Mouse (Mus musculus) granulocyte monocyte progenitor cell, adult 5-6 weeks (primary cell): Measurements from ENCODE around the gene Pald1. TPM values are rescaled to one million over a fixed set of nuclear protein-coding genes. Genes with fewer than 3 reads are reported as not detected.
A peak's percentile ranks its signal among the peaks of the same experiment; 100 is the strongest.

Source experiments
- ATAC-seq: replicated peaks from 2 replicates; pipeline ENCODE4 v1.8.0; 2016; ENCODE audit warnings: mild to moderate bottlenecking, moderate TSS enrichment, inconsistent platforms; ENCODE audit not compliant: poor library complexity, severe bottlenecking
- total RNA-seq, 2 experiments: library from RNA; stranded (forward) in 1 of 2; stranded (reverse) in 1 of 2; fragments of 200-712, 200-1000 nt in 1 of 2; fragments of >200 nt in 1 of 2; fragmentation: Nextera tagmentation in 1 of 2; gene quantifications; 2 replicates each; pipeline ENCODE4 v1.2.3; 2014 to 2017

Pald1 gene
- not detected in 2 replicates for total RNA-seq (2014; fragmentation: Nextera tagmentation)
- not detected in 2 replicates for total RNA-seq (2017)

- ATAC-seq: no peak; the same call in 1 of the 2 replicates
Observed at GRCm38 (mm10) chr10:61383021-61383714, at the start of gene Pald1. Pald1 (minus strand) TSS chr10:61383530.

- ATAC-seq: no peak
Observed at GRCm38 (mm10) chr10:61431375-61431774, 48.0 kb upstream of the Pald1 start.

- no peak for ATAC-seq
Observed at GRCm38 (mm10) chr10:61429043-61429442, 45.7 kb upstream of the Pald1 start.

- no peak for ATAC-seq
Observed at GRCm38 (mm10) chr10:61428416-61428815, 45.1 kb upstream of the Pald1 start.

GRCm38 (mm10) chr10:61427951-61428350, 44.6 kb upstream of the Pald1 start:
- ATAC-seq: no peak

- no peak for ATAC-seq
Observed at GRCm38 (mm10) chr10:61426251-61426757, 43.0 kb upstream of the Pald1 start.

- no peak for ATAC-seq
Observed at GRCm38 (mm10) chr10:61425047-61425446, 41.7 kb upstream of the Pald1 start.

GRCm38 (mm10) chr10:61424500-61424899, 41.2 kb upstream of the Pald1 start:
- ATAC-seq: no peak

- ATAC-seq: no peak
Observed at GRCm38 (mm10) chr10:61423289-61423688, 40.0 kb upstream of the Pald1 start.

- ATAC-seq: peak; percentile 65
Observed at GRCm38 (mm10) chr10:61422861-61423260, 39.5 kb upstream of the Pald1 start.

- ATAC-seq: no peak
Observed at GRCm38 (mm10) chr10:61420011-61420410, 36.7 kb upstream of the Pald1 start.

- ATAC-seq: no peak
Observed at GRCm38 (mm10) chr10:61419146-61419545, 35.8 kb upstream of the Pald1 start.

GRCm38 (mm10) chr10:61418131-61418900, 35.0 kb upstream of the Pald1 start:
- 0 out of 2 replicates have a peak, but pooled peaks have one; percentile 10 for ATAC-seq

- no peak for ATAC-seq
Observed at GRCm38 (mm10) chr10:61417672-61418071, 34.3 kb upstream of the Pald1 start, which contains the start of gene Nodal. Nodal (plus strand) TSS chr10:61417972.

GRCm38 (mm10) chr10:61417046-61417445, 33.7 kb upstream of the Pald1 start:
- no peak for ATAC-seq

- no peak for ATAC-seq
Observed at GRCm38 (mm10) chr10:61416561-61416960, 33.2 kb upstream of the Pald1 start.

GRCm38 (mm10) chr10:61415890-61416289, 32.6 kb upstream of the Pald1 start:
- ATAC-seq: no peak

- no peak for ATAC-seq
Observed at GRCm38 (mm10) chr10:61415240-61415639, 31.9 kb upstream of the Pald1 start.

GRCm38 (mm10) chr10:61412910-61413625, 29.7 kb upstream of the Pald1 start:
- ATAC-seq: peak; percentile 53

- ATAC-seq: no peak
Observed at GRCm38 (mm10) chr10:61410193-61410592, 26.9 kb upstream of the Pald1 start.

- no peak for ATAC-seq
Observed at GRCm38 (mm10) chr10:61409776-61410175, 26.4 kb upstream of the Pald1 start.
